Mouse (Mus musculus) midbrain, embryonic 12.5 days (tissue): ENCODE measurements at regions not wholly inside any gene's neighbourhood (a gene's known extent, or its start where the extent isn't known, plus 50 kb on each side); places are given as distances from the start of the nearest gene placed in this dataset.
"Not testable (repeated sequence)": the region's sequence is repeated elsewhere in the genome, so short reads cannot be mapped to it uniquely, and the experiment has no call there.

ENCODE experiments used
- ATAC-seq: fragments of 200-750 bp; cut with Nextera tagmentation; 2 replicates; pipeline ENCODE4 v1.8.0; 2017; ENCODE audit warnings: low read depth, moderate TSS enrichment, moderate library complexity; ENCODE audit not compliant: low FRiP score
- H3K27ac ChIP-seq: fragments of 300-500 bp; sonication (generic); replicated peaks from 2 replicates; pipeline ENCODE4 v1.5.1; 2016; ENCODE audit warnings: mild to moderate bottlenecking
- H3K27me3 ChIP-seq: fragments of 300-500 bp; sonication (generic); 2 replicates; pipeline ENCODE4 v1.6.1; 2016; ENCODE audit warnings: mild to moderate bottlenecking
- H3K36me3 ChIP-seq: fragments of 300-500 bp; sonication (generic); 2 replicates; pipeline ENCODE4 v1.6.1; 2016
- H3K4me1 ChIP-seq: fragments of 300-500 bp; sonication (generic); 2 replicates; pipeline ENCODE4 v1.6.1; 2016
- H3K4me2 ChIP-seq: fragments of 300-500 bp; sonication (generic); replicated peaks from 2 replicates; pipeline ENCODE4 v1.6.1; 2016; ENCODE audit warnings: mild to moderate bottlenecking, moderate library complexity
- H3K4me3 ChIP-seq: fragments of 300-500 bp; sonication (generic); 2 replicates; pipeline ENCODE4 v1.5.1; 2016; ENCODE audit warnings: mild to moderate bottlenecking
- H3K9ac ChIP-seq: fragments of 300-500 bp; sonication (generic); replicated peaks from 2 replicates; pipeline ENCODE4 v1.6.1; 2016; ENCODE audit warnings: mild to moderate bottlenecking, moderate library complexity
- H3K9me3 ChIP-seq: fragments of 300-500 bp; sonication (generic); 2 replicates; pipeline ENCODE4 v1.6.1; 2016; ENCODE audit warnings: mild to moderate bottlenecking
- WGBS: fragments of 180-500 bp; shearing (Covaris S2); methylation state at CpG from one replicate; pipeline ENCODE4 v1.1.7; 2016; 5-methylcytosine and 5-hydroxymethylcytosine counted together

- not testable (repeated sequence) for ATAC-seq, H3K4me1 ChIP-seq, H3K9me3 ChIP-seq, H3K27ac ChIP-seq, H3K36me3 ChIP-seq, H3K27me3 ChIP-seq, H3K9ac ChIP-seq, H3K4me3 ChIP-seq, H3K4me2 ChIP-seq
- WGBS, result 83% methylated on average over 9 of the region's 14 CpGs
Observed at GRCm38 (mm10) chr6:47745856-47746255, 67.4 kb downstream of the Pdia4 start.

- not testable (repeated sequence) for H3K27me3 ChIP-seq, ATAC-seq, H3K4me1 ChIP-seq, H3K4me2 ChIP-seq, H3K4me3 ChIP-seq, H3K27ac ChIP-seq, H3K9me3 ChIP-seq, H3K9ac ChIP-seq, H3K36me3 ChIP-seq
- WGBS, result no CpG with 5 or more reads among the region's 20 CpGs
Observed at GRCm38 (mm10) chr6:47743856-47744255, 69.4 kb downstream of the Pdia4 start.

GRCm38 (mm10) chr6:47740216-47740615, 73.0 kb downstream of the Pdia4 start:
- H3K4me2 ChIP-seq, result peak overlapping the region; percentile 45
- H3K9me3 ChIP-seq, H3K9ac ChIP-seq, H3K27ac ChIP-seq, ATAC-seq, H3K36me3 ChIP-seq, H3K27me3 ChIP-seq, H3K4me1 ChIP-seq: not testable (repeated sequence)
- 9% methylated on average over 17 of the region's 47 CpGs for WGBS
- peak overlapping the region; percentile 43 for H3K4me3 ChIP-seq

GRCm38 (mm10) chr6:47739696-47740095, 73.5 kb downstream of the Pdia4 start:
- H3K27me3 ChIP-seq, H3K9me3 ChIP-seq, ATAC-seq, H3K27ac ChIP-seq, H3K36me3 ChIP-seq, H3K4me3 ChIP-seq, H3K4me2 ChIP-seq, H3K9ac ChIP-seq, H3K4me1 ChIP-seq: not testable (repeated sequence)
- 7% methylated on average over 14 of the region's 26 CpGs for WGBS

- not testable (repeated sequence) for H3K27ac ChIP-seq, H3K4me3 ChIP-seq, H3K27me3 ChIP-seq, H3K9me3 ChIP-seq, ATAC-seq, H3K4me2 ChIP-seq, H3K36me3 ChIP-seq, H3K4me1 ChIP-seq, H3K9ac ChIP-seq
- WGBS, result no CpG with 5 or more reads among the region's 3 CpGs
Observed at GRCm38 (mm10) chr6:47737972-47738371, 75.3 kb downstream of the Pdia4 start.
